In genomic region chr19:55091602-55092413, GRCm38 (mm10) we compare ENCODE assay signal across 12 mouse cellular contexts. TPM values are rescaled to one million over a fixed set of nuclear protein-coding genes. Genes with fewer than 3 reads are reported as not detected.
DNase-seq lines count a peak whose midpoint lies in the region; ATAC-seq and TF ChIP-seq lines count a peak whose summit lies in the region.
"Had no signal": no experiment of that assay in that cellular context is flagged by ENCODE, and none has a peak within 500 bp of the region (broad histone marks: within the 10 kb centered on the region; RNA-seq: fewer than 3 reads in every experiment).

No protein-coding gene starts in this region.

- H3K4me3 ChIP-seq in left cerebral cortex, adult 2 months = no peak overlapping the region
- H3K4me3 ChIP-seq in liver, postnatal 0 days (ENCODE audit: low read depth, low read length) = no peak overlapping the region
- H3K4me3 ChIP-seq: gastrocnemius, adult 2 months; hindbrain, embryonic 10.5 days; limb, embryonic 15.5 days; neural tube, embryonic 12.5 days had no signal

- 62% methylated on average over 17 of the region's 17 CpGs for WGBS in liver, postnatal 0 days (ENCODE audit: insufficient replicate concordance)

- H3K9ac ChIP-seq in liver, postnatal 0 days (replicated peaks) = no peak overlapping the region
- H3K9ac ChIP-seq: limb, embryonic 15.5 days; neural tube, embryonic 12.5 days had no signal

- no peaks in the 10 kb centered on the region for H3K27me3 ChIP-seq in liver, postnatal 0 days (ENCODE audit: insufficient read depth, low read length)
- H3K27me3 ChIP-seq: limb, embryonic 15.5 days; neural tube, embryonic 12.5 days had no signal

- intact Hi-C loops in left cerebral cortex, adult 2 months (cut with DNase I) = no loop called here

- H3K27ac ChIP-seq in left cerebral cortex, adult 2 months = no peak overlapping the region
- peak overlapping the region; percentile 74 for H3K27ac ChIP-seq in liver, postnatal 0 days (ENCODE audit: low read depth)
- H3K27ac ChIP-seq: gastrocnemius, adult 2 months; hindbrain, embryonic 10.5 days; limb, embryonic 15.5 days; neural tube, embryonic 12.5 days had no signal

- H3K36me3 ChIP-seq in liver, postnatal 0 days (replicated peaks; ENCODE audit: insufficient read depth, low read length) = peaks cover 48% of the 10 kb centered on the region

- peaks cover 11% of the 10 kb centered on the region for H3K4me1 ChIP-seq in liver, postnatal 0 days (ENCODE audit: insufficient read depth)
- H3K4me1 ChIP-seq: hindbrain, embryonic 10.5 days; limb, embryonic 15.5 days; neural tube, embryonic 12.5 days had no signal

- TF ChIP-seq EP300 in liver, postnatal 0 days (IDR thresholded peaks at IDR 0.05; ENCODE audit: low read depth) = no peak

- no peaks in the 10 kb centered on the region for H3K9me3 ChIP-seq in liver, postnatal 0 days (ENCODE audit: low read length)
- H3K9me3 ChIP-seq: hindbrain, embryonic 10.5 days; limb, embryonic 15.5 days; neural tube, embryonic 12.5 days had no signal

- no peak overlapping the region for H3K4me2 ChIP-seq in liver, postnatal 0 days (ENCODE audit: low read depth, low read length)
- H3K4me2 ChIP-seq: limb, embryonic 15.5 days; neural tube, embryonic 12.5 days had no signal

- TF ChIP-seq CTCF in left cerebral cortex, adult 2 months (IDR thresholded peaks at IDR 0.05) = no peak
- no peak for TF ChIP-seq CTCF in liver, postnatal 0 days (IDR thresholded peaks at IDR 0.05; ENCODE audit: low read depth)

- peak; percentile 45 to 46 for DNase-seq in left cerebral cortex, adult 2 months (ENCODE audit: extremely low spot score in 1 of 2, low spot score in 2 of 2)
- DNase-seq in left cerebral cortex, adult 11 months (ENCODE audit: low spot score) = no peak
- peak; percentile 46 to 65 for DNase-seq in kidney, postnatal 4 days
- DNase-seq in liver, postnatal 0 days = peak; percentile 26
- peak; percentile 66 to 69 for DNase-seq in right cerebral cortex, postnatal 36 days (ENCODE audit: low spot score in 2 of 2)
- DNase-seq in retina, embryonic 14.5 days (ENCODE audit: low spot score) = no peak
- no peak for DNase-seq in cerebellum, postnatal 14 days
- DNase-seq: adrenal gland, postnatal 14 days; gastrocnemius, adult 2 months had no signal

- peak; percentile 76 for ATAC-seq in liver, postnatal 0 days

RNA-seq across cellular contexts. Expression of gene Gpam, which starts 35.2 kb away (rescaled TPM):
- 10 to 100 TPM; 35.9 to 36.6 TPM for total RNA-seq in left cerebral cortex, adult 2 months (2021)
- 19.8 and 24.2 TPM in 2 replicates for polyA plus RNA-seq in liver, postnatal 0 days (2015; fragmentation: Nextera tagmentation; extraction: Ambion mirVana)

Comparison
In these comparisons a context has a peak if more than half of its experiments do, and no peak if none do; other contexts are left out.
1. DNase-seq: peak in left cerebral cortex, adult 2 months (2 of 2), kidney, postnatal 4 days (2 of 2), liver, postnatal 0 days (single experiment) and right cerebral cortex, postnatal 36 days (2 of 2); none in left cerebral cortex, adult 11 months (single experiment), retina, embryonic 14.5 days (single experiment) and cerebellum, postnatal 14 days (0 of 2).